Mouse (Mus musculus): ENCODE data around the gene Isy1. TPM values are rescaled to one million over a fixed set of nuclear protein-coding genes. Genes with fewer than 3 reads are reported as not detected.
A peak's percentile ranks its signal among the peaks of the same experiment; 100 is the strongest.

Gene Isy1
- polyA plus RNA-seq, 1 experiment = 21.9 TPM

DNA sequence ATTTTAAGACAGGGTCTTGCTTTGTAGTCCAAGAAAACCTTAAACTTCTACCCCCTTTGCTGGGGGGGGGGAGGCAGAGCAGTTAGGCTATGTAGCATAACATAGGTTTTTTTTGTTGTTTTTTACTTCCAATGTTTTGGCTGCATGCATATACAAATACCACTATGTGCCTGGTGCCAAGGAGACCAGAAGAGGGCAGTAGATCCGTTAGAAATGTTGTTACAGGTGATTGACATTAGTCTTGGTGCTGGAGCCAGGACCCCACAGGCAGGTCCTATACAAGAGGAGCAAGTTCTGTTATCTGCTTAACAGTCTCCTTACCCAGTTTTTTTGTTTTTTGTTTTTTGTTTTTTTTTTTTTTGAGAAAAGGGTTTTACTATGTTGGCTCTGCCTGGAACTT lies 3.7 kb upstream of the Isy1 start:
- Histone ChIP-seq H3K4me3 (replicated peaks; ENCODE audit: control insufficient read depth, low read depth, low read length) (no peak overlapping the region), H3K4me1 (ENCODE audit: control insufficient read depth, insufficient read depth, low read length) (no peaks in the 10 kb centered on the region; the same call in 1 of the 2 replicates), H3K27ac (ENCODE audit: control insufficient read depth, insufficient read depth, low read depth, low read length, poor library complexity) (no peak overlapping the region)
- WGBS = 24% methylated on average over 1 of the region's 1 CpGs
- TF ChIP-seq POLR2A (IDR thresholded peaks at IDR 0.05; ENCODE audit: borderline replicate concordance, control insufficient read depth, low read depth, low read length) = no peak
- no peak for TF ChIP-seq CTCF (IDR thresholded peaks at IDR 0.05; ENCODE audit: control insufficient read depth, insufficient read depth, low read length)

- H3K4me1 ChIP-seq (ENCODE audit: control insufficient read depth, insufficient read depth, low read length) = no peaks in the 10 kb centered on the region; the same call in 1 of the 2 replicates
- TF ChIP-seq POLR2A (IDR thresholded peaks at IDR 0.05; ENCODE audit: borderline replicate concordance, control insufficient read depth, low read depth, low read length) (no peak), CTCF (IDR thresholded peaks at IDR 0.05; ENCODE audit: control insufficient read depth, insufficient read depth, low read length) (no peak)
- no peak overlapping the region for H3K4me3 ChIP-seq (replicated peaks; ENCODE audit: control insufficient read depth, low read depth, low read length)
- H3K27ac ChIP-seq (ENCODE audit: control insufficient read depth, insufficient read depth, low read depth, low read length, poor library complexity) = no peak overlapping the region
- 75% methylated on average over 8 of the region's 8 CpGs for WGBS
Measured at GRCm38 (mm10) chr6:87841635-87842034, 3.0 kb upstream of the Isy1 start.

- no peak for TF ChIP-seq POLR2A (IDR thresholded peaks at IDR 0.05; ENCODE audit: borderline replicate concordance, control insufficient read depth, low read depth, low read length)
- TF ChIP-seq CTCF (IDR thresholded peaks at IDR 0.05; ENCODE audit: control insufficient read depth, insufficient read depth, low read length) = no peak
Measured at GRCm38 (mm10) chr6:87839797-87840341, 1.3 kb upstream of the Isy1 start.

DNA sequence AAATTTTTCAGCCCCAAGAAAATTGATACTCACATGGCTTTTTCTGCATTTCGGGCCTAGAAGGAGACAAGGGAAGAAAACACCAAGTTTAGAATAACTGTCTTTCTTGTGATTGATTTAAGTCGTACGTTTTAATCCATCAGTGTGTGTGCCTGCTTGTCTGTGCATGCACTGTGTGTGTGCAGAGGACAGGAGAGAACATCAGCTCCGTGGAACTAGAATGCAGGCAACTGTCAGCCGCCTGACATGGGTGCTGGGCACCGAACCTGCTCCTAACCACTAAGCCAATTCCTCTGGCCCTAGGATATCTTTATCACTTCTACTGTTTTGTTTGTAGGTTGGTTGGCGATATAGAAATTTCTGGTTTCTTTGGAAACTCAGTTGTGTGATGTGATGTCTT lies 2.9 kb downstream of the Isy1 start, which contains the start of gene Gm45140:
Gm45140 (minus strand) TSS at position 101 of the 400 bp plus-strand sequence.
- Histone ChIP-seq H3K4me3 (replicated peaks; ENCODE audit: control insufficient read depth, low read depth, low read length) (no peak within 1 kb of the TSS), H3K4me1 (ENCODE audit: control insufficient read depth, insufficient read depth, low read length) (no peaks in the 10 kb centered on the region), H3K27ac (ENCODE audit: control insufficient read depth, insufficient read depth, low read depth, low read length, poor library complexity) (no peak within 1 kb of the TSS)
- TF ChIP-seq CTCF (IDR thresholded peaks at IDR 0.05; ENCODE audit: control insufficient read depth, insufficient read depth, low read length) = no peak
- TF ChIP-seq POLR2A (IDR thresholded peaks at IDR 0.05; ENCODE audit: borderline replicate concordance, control insufficient read depth, low read depth, low read length) = no peak
- WGBS = 93% methylated on average over 7 of the region's 7 CpGs

More at GRCm38 (mm10) chr6:87839797-87840341, 1.3 kb upstream of the Isy1 start:
- H3K4me3 ChIP-seq (replicated peaks; ENCODE audit: control insufficient read depth, low read depth, low read length) = no peak overlapping the region
- no peaks in the 10 kb centered on the region for H3K4me1 ChIP-seq (ENCODE audit: control insufficient read depth, insufficient read depth, low read length)
- no peak overlapping the region for H3K27ac ChIP-seq (ENCODE audit: control insufficient read depth, insufficient read depth, low read depth, low read length, poor library complexity)
- WGBS = 59% methylated on average over 11 of the region's 11 CpGs

GRCm38 (mm10) chr6:87820366-87820765 lies 18.2 kb downstream of the Isy1 start:
- TF ChIP-seq POLR2A (IDR thresholded peaks at IDR 0.05; ENCODE audit: borderline replicate concordance, control insufficient read depth, low read depth, low read length) (no peak), CTCF (IDR thresholded peaks at IDR 0.05; ENCODE audit: control insufficient read depth, insufficient read depth, low read length) (no peak)
- no peak overlapping the region for H3K4me3 ChIP-seq (replicated peaks; ENCODE audit: control insufficient read depth, low read depth, low read length)
- 95% methylated on average over 2 of the region's 2 CpGs for WGBS
- H3K27ac ChIP-seq (ENCODE audit: control insufficient read depth, insufficient read depth, low read depth, low read length, poor library complexity) = no peak overlapping the region
- no peaks in the 10 kb centered on the region for H3K4me1 ChIP-seq (ENCODE audit: control insufficient read depth, insufficient read depth, low read length)

DNA sequence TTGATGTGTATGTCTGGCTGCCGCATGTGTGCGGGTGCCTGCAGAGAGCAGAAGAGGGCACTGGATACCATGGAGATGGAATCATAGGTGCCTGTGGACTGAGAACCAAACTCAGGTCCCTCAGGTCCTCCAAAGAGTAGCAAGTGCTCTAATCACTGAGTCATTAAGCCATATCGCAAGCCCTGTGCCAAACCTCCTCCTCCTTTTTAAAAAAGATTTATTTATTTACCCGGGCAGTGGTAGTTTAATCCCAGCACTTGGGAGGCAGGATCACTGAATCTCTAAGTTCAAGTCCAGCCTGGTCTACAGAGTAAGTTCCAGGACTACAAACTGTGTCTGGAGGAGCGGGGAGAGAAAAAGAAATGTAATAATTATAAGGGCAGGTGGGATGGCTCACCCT lies 24.1 kb downstream of the Isy1 start:
- peaks cover 4% of the 10 kb centered on the region; the same call in 1 of the 2 replicates for H3K4me1 ChIP-seq (ENCODE audit: control insufficient read depth, insufficient read depth, low read length)
- WGBS = 95% methylated on average over 5 of the region's 5 CpGs
- H3K4me3 ChIP-seq (replicated peaks; ENCODE audit: control insufficient read depth, low read depth, low read length) = no peak overlapping the region
- H3K27ac ChIP-seq (ENCODE audit: control insufficient read depth, insufficient read depth, low read depth, low read length, poor library complexity) = no peak overlapping the region
- no peak for TF ChIP-seq CTCF (IDR thresholded peaks at IDR 0.05; ENCODE audit: control insufficient read depth, insufficient read depth, low read length)
- TF ChIP-seq POLR2A (IDR thresholded peaks at IDR 0.05; ENCODE audit: borderline replicate concordance, control insufficient read depth, low read depth, low read length) = no peak

DNA sequence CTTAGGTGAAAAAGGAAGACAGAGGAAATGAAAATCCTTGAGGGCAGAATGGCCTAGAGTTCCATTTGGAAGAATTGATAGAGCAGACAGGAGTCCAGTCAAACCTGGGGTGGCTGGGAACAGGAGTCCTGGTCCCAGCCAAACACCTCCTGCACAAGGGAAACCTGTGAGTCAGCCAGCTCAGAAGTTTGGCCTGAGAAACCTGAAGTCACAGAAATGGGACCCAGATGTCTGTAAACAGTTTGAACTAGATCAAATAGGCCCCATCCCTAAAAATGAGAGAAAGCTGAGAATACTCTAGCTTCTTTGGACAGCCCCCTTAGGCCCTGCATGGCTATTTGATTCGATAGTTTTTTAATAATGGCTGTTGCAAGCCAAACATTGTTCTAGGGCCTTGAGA lies 25.9 kb downstream of the Isy1 start:
- 79% methylated on average over 1 of the region's 1 CpGs for WGBS
- Histone ChIP-seq H3K27ac (ENCODE audit: control insufficient read depth, insufficient read depth, low read depth, low read length, poor library complexity) (no peak overlapping the region), H3K4me1 (ENCODE audit: control insufficient read depth, insufficient read depth, low read length) (peaks cover 7% of the 10 kb centered on the region; the same call in 1 of the 2 replicates), H3K4me3 (replicated peaks; ENCODE audit: control insufficient read depth, low read depth, low read length) (no peak overlapping the region)
- TF ChIP-seq POLR2A (IDR thresholded peaks at IDR 0.05; ENCODE audit: borderline replicate concordance, control insufficient read depth, low read depth, low read length) = no peak
- TF ChIP-seq CTCF (IDR thresholded peaks at IDR 0.05; ENCODE audit: control insufficient read depth, insufficient read depth, low read length) = no peak

DNA sequence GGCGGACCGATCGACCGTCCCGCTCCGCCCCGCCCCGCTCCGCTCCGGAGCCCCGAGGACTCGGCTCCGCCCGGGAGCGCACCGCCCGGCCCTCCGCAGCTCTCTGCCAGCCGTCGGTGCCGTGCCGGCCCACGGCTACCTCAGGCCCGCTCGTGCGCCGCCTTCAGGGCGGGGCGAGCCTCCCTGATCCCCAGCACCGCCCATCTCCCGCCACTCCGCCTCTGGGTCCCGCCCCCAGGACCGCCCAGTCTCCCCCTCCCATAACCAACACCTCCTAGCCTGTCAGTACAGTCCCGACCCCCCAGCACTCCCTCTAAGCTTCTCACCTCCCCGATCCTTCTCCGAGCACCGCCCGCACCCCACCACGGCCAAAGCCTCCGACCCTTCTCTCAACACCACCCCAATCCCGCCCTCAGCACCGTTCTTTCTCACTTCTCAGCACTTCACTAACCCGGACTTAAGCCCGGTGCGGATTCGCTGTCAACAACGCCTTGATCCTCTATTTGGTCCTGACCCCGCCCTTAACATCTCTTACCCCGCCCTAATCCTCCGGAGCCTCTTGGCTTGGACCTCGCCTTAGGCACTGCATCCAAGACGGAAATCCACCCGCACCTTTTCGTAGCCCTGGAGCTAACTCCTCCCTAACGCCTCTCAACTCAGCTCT lies 26.8 kb downstream of the Isy1 start, which contains the start of gene Rab43:
Rab43 (minus strand) TSS at position 490 of the 664 bp plus-strand sequence.
- under 1% methylated on average over 53 of the region's 56 CpGs for WGBS
- H3K27ac ChIP-seq (ENCODE audit: control insufficient read depth, insufficient read depth, low read depth, low read length, poor library complexity) = peak within 1 kb of the TSS; percentile 97
- H3K4me1 ChIP-seq (ENCODE audit: control insufficient read depth, insufficient read depth, low read length) = peaks cover 8% of the 10 kb centered on the region; the same call in 1 of the 2 replicates
- peak within 1 kb of the TSS; percentile 91 for H3K4me3 ChIP-seq (replicated peaks; ENCODE audit: control insufficient read depth, low read depth, low read length)
- TF ChIP-seq CTCF (IDR thresholded peaks at IDR 0.05; ENCODE audit: control insufficient read depth, insufficient read depth, low read length) = no peak; the same call in 1 of the 2 replicates
- TF ChIP-seq POLR2A (IDR thresholded peaks at IDR 0.05; ENCODE audit: borderline replicate concordance, control insufficient read depth, low read depth, low read length) = peak; percentile 98

All from bone marrow, adult 2 months (tissue).